Mouse (Mus musculus) G1E (cell line): Measurements from ENCODE around the gene Galnt2.

Source experiments
- CTCF ChIP-seq: IDR thresholded peaks from 2 replicates; pipeline ENCODE4 v1.5.1; 2012; ENCODE audit warnings: low read depth, low read length, inconsistent platforms, mixed read lengths
- TAL1 ChIP-seq: conservative IDR thresholded peaks from 2 replicates; pipeline ENCODE4 v1.6.1; 2012; ENCODE audit warnings: low read depth, low read length, inconsistent platforms, mixed read lengths

- TF ChIP-seq CTCF (no peak), TAL1 (no peak)
These were observed 61.8 kb downstream of the Galnt2 start for GRCm38 (mm10) chr8:124292965-124293364.
